ENCODE assay signal across 24 mouse cellular contexts in the genomic region with DNA sequence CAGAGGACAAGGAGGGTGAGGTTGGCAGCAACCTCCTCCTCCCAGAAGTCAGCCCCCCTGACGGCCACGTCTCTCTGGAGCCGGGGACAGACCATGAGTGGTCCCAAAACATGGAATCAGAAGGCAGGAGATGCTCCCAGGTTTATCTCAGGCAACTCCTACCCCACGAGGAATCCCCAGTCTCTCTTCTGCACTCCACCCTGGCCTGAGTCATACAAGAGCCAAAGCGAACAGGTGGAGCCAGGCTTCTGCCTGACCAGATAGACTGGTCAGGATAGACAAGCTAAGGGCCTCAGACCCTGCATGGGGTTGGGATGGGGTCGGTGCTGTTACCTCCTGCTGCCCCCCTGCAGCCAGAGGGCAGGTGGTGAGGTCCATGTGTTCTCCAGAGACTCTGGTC. TPM values are rescaled to one million over a fixed set of nuclear protein-coding genes. Genes with fewer than 3 reads are reported as not detected.
DNase-seq lines count a peak whose midpoint lies in the region; ATAC-seq and TF ChIP-seq lines count a peak whose summit lies in the region.
"Had no signal": no experiment of that assay in that cellular context is flagged by ENCODE, and none has a peak within 500 bp of the region (broad histone marks: within the 10 kb centered on the region; RNA-seq: fewer than 3 reads in every experiment).

No protein-coding gene starts in this region.

- TF ChIP-seq CTCF in forebrain, postnatal 0 days (IDR thresholded peaks at IDR 0.05; ENCODE audit: low read depth) = no peak
- TF ChIP-seq CTCF in intestine, postnatal 0 days (IDR thresholded peaks at IDR 0.05; ENCODE audit: low read depth) = no peak
- TF ChIP-seq CTCF in C2C12 (IDR thresholded peaks at IDR 0.05; ENCODE audit: control insufficient read depth, insufficient read depth, insufficient read length) = no peak

- no peaks in the 10 kb centered on the region for H3K9me3 ChIP-seq in forebrain, embryonic 10.5 days
- H3K9me3 ChIP-seq in forebrain, postnatal 0 days (ENCODE audit: low read length) = no peaks in the 10 kb centered on the region
- no peaks in the 10 kb centered on the region for H3K9me3 ChIP-seq in intestine, postnatal 0 days (ENCODE audit: control insufficient read depth)
- H3K9me3 ChIP-seq in intestine, embryonic 15.5 days = no peaks in the 10 kb centered on the region
- H3K9me3 ChIP-seq: forebrain, embryonic 15.5 days; heart, embryonic 13.5 days; hindbrain, embryonic 12.5 days had no signal

- no peaks in the 10 kb centered on the region for H3K79me3 ChIP-seq in C2C12 (ENCODE audit: low read depth)

- no peaks in the 10 kb centered on the region for H3K36me3 ChIP-seq in forebrain, embryonic 10.5 days (replicated peaks)
- no peaks in the 10 kb centered on the region for H3K36me3 ChIP-seq in forebrain, postnatal 0 days (ENCODE audit: insufficient read depth)
- H3K36me3 ChIP-seq in intestine, postnatal 0 days (ENCODE audit: control insufficient read depth, insufficient read depth) = no peaks in the 10 kb centered on the region
- H3K36me3 ChIP-seq in intestine, embryonic 15.5 days = no peaks in the 10 kb centered on the region
- no peaks in the 10 kb centered on the region for H3K36me3 ChIP-seq in C2C12 (ENCODE audit: control insufficient read depth, insufficient read depth)
- H3K36me3 ChIP-seq: forebrain, embryonic 15.5 days; heart, embryonic 13.5 days; hindbrain, embryonic 12.5 days had no signal

- DNase-seq in cerebellum, adult 11-12 months = peak; percentile 23
- DNase-seq in cerebellum, adult 9-10 months = no peak
- DNase-seq in forebrain, embryonic 10.5 days (ENCODE audit: extremely low spot score, low spot score) = no peak
- no peak for DNase-seq in forebrain, postnatal 0 days
- no peak for DNase-seq in neural tube, embryonic 10.5 days (ENCODE audit: extremely low spot score, low spot score)
- DNase-seq: adrenal gland, postnatal 10 days; gastrocnemius, postnatal 14 days had no signal

- WGBS in forebrain, embryonic 10.5 days = 78% methylated on average over 6 of the region's 6 CpGs
- 76% methylated on average over 6 of the region's 6 CpGs for WGBS in forebrain, postnatal 0 days
- WGBS in intestine, postnatal 0 days = 72% methylated on average over 6 of the region's 6 CpGs
- 79% methylated on average over 6 of the region's 6 CpGs for WGBS in intestine, embryonic 15.5 days

- H3K27ac ChIP-seq in forebrain, embryonic 10.5 days = peak overlapping the region; percentile 8; the same call in 1 of the 2 replicates
- no peak overlapping the region for H3K27ac ChIP-seq in forebrain, postnatal 0 days (ENCODE audit: low read depth, low read length)
- H3K27ac ChIP-seq in intestine, postnatal 0 days (ENCODE audit: low read depth, low read length) = no peak overlapping the region
- no peak overlapping the region for H3K27ac ChIP-seq in intestine, embryonic 15.5 days
- H3K27ac ChIP-seq: forebrain, embryonic 15.5 days; heart, embryonic 13.5 days; hindbrain, embryonic 12.5 days had no signal

- H3K27me3 ChIP-seq in forebrain, embryonic 10.5 days (ENCODE audit: poor library complexity, severe bottlenecking) = peaks cover 18% of the 10 kb centered on the region
- H3K27me3 ChIP-seq in forebrain, postnatal 0 days (ENCODE audit: insufficient read depth, low read length) = no peaks in the 10 kb centered on the region
- H3K27me3 ChIP-seq in intestine, postnatal 0 days (replicated peaks; ENCODE audit: control insufficient read depth, insufficient read depth, low read length) = no peaks in the 10 kb centered on the region
- no peaks in the 10 kb centered on the region for H3K27me3 ChIP-seq in intestine, embryonic 15.5 days (replicated peaks)
- H3K27me3 ChIP-seq in C2C12 (ENCODE audit: control insufficient read depth, insufficient read depth, insufficient read length) = no peaks in the 10 kb centered on the region
- H3K27me3 ChIP-seq: forebrain, embryonic 15.5 days had no signal

- 0 out of 2 replicates have a peak overlapping the region, but pooled peaks have one; percentile 54 for H3K4me3 ChIP-seq in forebrain, embryonic 10.5 days
- H3K4me3 ChIP-seq in forebrain, postnatal 0 days (ENCODE audit: low read depth, low read length) = no peak overlapping the region
- no peak overlapping the region for H3K4me3 ChIP-seq in intestine, postnatal 0 days (ENCODE audit: low read depth, low read length)
- H3K4me3 ChIP-seq in intestine, embryonic 15.5 days (replicated peaks) = no peak overlapping the region
- H3K4me3 ChIP-seq in C2C12 (ENCODE audit: insufficient read depth, poor library complexity, severe bottlenecking) = no peak overlapping the region

- H3K4me2 ChIP-seq in forebrain, postnatal 0 days (ENCODE audit: low read depth) = no peak overlapping the region
- H3K4me2 ChIP-seq in intestine, postnatal 0 days (replicated peaks; ENCODE audit: low read depth) = peak overlapping the region; percentile 75
- no peak overlapping the region for H3K4me2 ChIP-seq in intestine, embryonic 15.5 days (replicated peaks)

- no peak overlapping the region for H3ac ChIP-seq in C2C12 (ENCODE audit: control insufficient read depth, insufficient read length, low read depth)

- H3K4me1 ChIP-seq in forebrain, embryonic 10.5 days = peaks cover 11% of the 10 kb centered on the region
- no peaks in the 10 kb centered on the region for H3K4me1 ChIP-seq in forebrain, postnatal 0 days (ENCODE audit: insufficient read depth)
- H3K4me1 ChIP-seq in intestine, postnatal 0 days (replicated peaks; ENCODE audit: control insufficient read depth, insufficient read depth, low read length) = 0 out of 2 replicates have a peak, but pooled peaks cover 3% of the 10 kb centered on the region
- peaks cover 4% of the 10 kb centered on the region; the same call in 1 of the 2 replicates for H3K4me1 ChIP-seq in intestine, embryonic 15.5 days (replicated peaks)

- peaks cover 7% of the 10 kb centered on the region for H3K79me2 ChIP-seq in C2C12 (ENCODE audit: control insufficient read depth, insufficient read depth)

- H3K9ac ChIP-seq in forebrain, postnatal 0 days = no peak overlapping the region
- H3K9ac ChIP-seq in intestine, postnatal 0 days (ENCODE audit: low read depth, low read length) = peak overlapping the region; percentile 22; the same call in 1 of the 2 replicates
- no peak overlapping the region for H3K9ac ChIP-seq in intestine, embryonic 15.5 days

- ATAC-seq in forebrain, postnatal 0 days = no peak
- ATAC-seq in intestine, postnatal 0 days = no peak
- no peak for ATAC-seq in intestine, embryonic 15.5 days
- ATAC-seq: forebrain, embryonic 15.5 days had no signal

TF ChIP-seq in C2C12, 6 proteins besides CTCF, POLR2A, EP300 and RAD21:
- TF ChIP-seq USF1 (IDR thresholded peaks at IDR 0.05; ENCODE audit: low read depth) (no peak), MYOD1 (IDR thresholded peaks at IDR 0.05; ENCODE audit: control insufficient read depth, insufficient read length, low read depth) (peak; percentile 36)
TF ChIP-seq in C2C12: peak in this region for 1.

RNA-seq across cellular contexts. Expression of a gene that starts 1.3 kb away (rescaled TPM):
- polyA plus RNA-seq in forebrain, embryonic 10.5 days (2016; fragmentation: Nextera tagmentation; extraction: Ambion mirVana) = 0.56 TPM in 1 of 2 replicates, not detected in the other
- total RNA-seq in forebrain, postnatal 0 days (2014; rRNA removed) = 0.76 and 2.4 TPM in 2 replicates
- 9.6 and 15.8 TPM in 2 replicates for polyA plus RNA-seq in forebrain, postnatal 0 days (2015; fragmentation: Nextera tagmentation; extraction: Ambion mirVana)
- 624 and 632 TPM in 2 replicates for polyA plus RNA-seq in intestine, postnatal 0 days (2015; fragmentation: Nextera tagmentation; extraction: Ambion mirVana)
- 15.9 and 19.8 TPM in 2 replicates for polyA plus RNA-seq in intestine, embryonic 15.5 days (2015; fragmentation: Nextera tagmentation; extraction: Ambion mirVana)
- polyA plus RNA-seq in C2C12 (2012; fragmentation: generic; extraction: Trizol) = 85.8 TPM
- total RNA-seq: granulocyte monocyte progenitor cell, adult 5-6 weeks; MEL had no signal
- polyA plus RNA-seq: erythroblast, embryonic 14.5 days had no signal

RNA-seq across cellular contexts. Expression of a gene that starts 12.5 kb away (rescaled TPM):
- not detected in 2 replicates for polyA plus RNA-seq in forebrain, embryonic 10.5 days (2016; fragmentation: Nextera tagmentation; extraction: Ambion mirVana)
- not detected in 2 replicates for total RNA-seq in forebrain, postnatal 0 days (2014; rRNA removed)
- not detected in 2 replicates for polyA plus RNA-seq in forebrain, postnatal 0 days (2015; fragmentation: Nextera tagmentation; extraction: Ambion mirVana)
- polyA plus RNA-seq in intestine, postnatal 0 days (2015; fragmentation: Nextera tagmentation; extraction: Ambion mirVana) = not detected in 2 replicates
- polyA plus RNA-seq in intestine, embryonic 15.5 days (2015; fragmentation: Nextera tagmentation; extraction: Ambion mirVana) = not detected in 2 replicates
- polyA plus RNA-seq in C2C12 (2012; fragmentation: generic; extraction: Trizol) = not detected
- total RNA-seq: adrenal gland, postnatal 10 days; adrenal gland, postnatal 4 days; gastrocnemius, postnatal 14 days; granulocyte monocyte progenitor cell, adult 5-6 weeks; heart, postnatal 4 days; MEL had no signal
- polyA plus RNA-seq: brain, embryonic 14.5 days; embryonic facial prominence, embryonic 14.5 days; erythroblast, embryonic 14.5 days; forebrain, embryonic 11.5 days; forebrain, embryonic 15.5 days; frontal cortex, adult 2 months; heart, embryonic 13.5 days; heart, postnatal 0 days; hindbrain, embryonic 12.5 days; intestine, embryonic 16.5 days had no signal

RNA-seq across cellular contexts. Expression of a gene that starts 18.5 kb away (rescaled TPM):
- polyA plus RNA-seq in forebrain, embryonic 10.5 days (2016; fragmentation: Nextera tagmentation; extraction: Ambion mirVana) = 90.6 and 95.3 TPM in 2 replicates
- 31.4 and 34.7 TPM in 2 replicates for total RNA-seq in forebrain, postnatal 0 days (2014; rRNA removed)
- polyA plus RNA-seq in forebrain, postnatal 0 days (2015; fragmentation: Nextera tagmentation; extraction: Ambion mirVana) = 38.4 and 45.3 TPM in 2 replicates
- 81.2 and 88.1 TPM in 2 replicates for polyA plus RNA-seq in intestine, postnatal 0 days (2015; fragmentation: Nextera tagmentation; extraction: Ambion mirVana)
- 53.9 and 58.2 TPM in 2 replicates for polyA plus RNA-seq in intestine, embryonic 15.5 days (2015; fragmentation: Nextera tagmentation; extraction: Ambion mirVana)
- 48.5 TPM for polyA plus RNA-seq in C2C12 (2012; fragmentation: generic; extraction: Trizol)

RNA-seq across cellular contexts. Expression of a gene that starts 18.9 kb away (rescaled TPM):
- 614 and 621 TPM in 2 replicates for polyA plus RNA-seq in forebrain, embryonic 10.5 days (2016; fragmentation: Nextera tagmentation; extraction: Ambion mirVana)
- 72.5 and 93.5 TPM in 2 replicates for total RNA-seq in forebrain, postnatal 0 days (2014; rRNA removed)
- polyA plus RNA-seq in forebrain, postnatal 0 days (2015; fragmentation: Nextera tagmentation; extraction: Ambion mirVana) = 379 and 481 TPM in 2 replicates
- polyA plus RNA-seq in intestine, postnatal 0 days (2015; fragmentation: Nextera tagmentation; extraction: Ambion mirVana) = 309 and 329 TPM in 2 replicates
- 474 and 479 TPM in 2 replicates for polyA plus RNA-seq in intestine, embryonic 15.5 days (2015; fragmentation: Nextera tagmentation; extraction: Ambion mirVana)
- 506 TPM for polyA plus RNA-seq in C2C12 (2012; fragmentation: generic; extraction: Trizol)

RNA-seq across cellular contexts. Expression of a gene that starts 40.4 kb away (rescaled TPM):
- 96.6 and 97.6 TPM in 2 replicates for polyA plus RNA-seq in forebrain, embryonic 10.5 days (2016; fragmentation: Nextera tagmentation; extraction: Ambion mirVana)
- total RNA-seq in forebrain, postnatal 0 days (2014; rRNA removed) = 49.2 and 55.1 TPM in 2 replicates
- 38.8 and 53.5 TPM in 2 replicates for polyA plus RNA-seq in forebrain, postnatal 0 days (2015; fragmentation: Nextera tagmentation; extraction: Ambion mirVana)
- polyA plus RNA-seq in intestine, postnatal 0 days (2015; fragmentation: Nextera tagmentation; extraction: Ambion mirVana) = 53.7 and 63.0 TPM in 2 replicates
- polyA plus RNA-seq in intestine, embryonic 15.5 days (2015; fragmentation: Nextera tagmentation; extraction: Ambion mirVana) = 61.2 and 66.4 TPM in 2 replicates
- 68.5 TPM for polyA plus RNA-seq in C2C12 (2012; fragmentation: generic; extraction: Trizol)
